ENCODE assay signal across 11 mouse cellular contexts in the genomic region with DNA sequence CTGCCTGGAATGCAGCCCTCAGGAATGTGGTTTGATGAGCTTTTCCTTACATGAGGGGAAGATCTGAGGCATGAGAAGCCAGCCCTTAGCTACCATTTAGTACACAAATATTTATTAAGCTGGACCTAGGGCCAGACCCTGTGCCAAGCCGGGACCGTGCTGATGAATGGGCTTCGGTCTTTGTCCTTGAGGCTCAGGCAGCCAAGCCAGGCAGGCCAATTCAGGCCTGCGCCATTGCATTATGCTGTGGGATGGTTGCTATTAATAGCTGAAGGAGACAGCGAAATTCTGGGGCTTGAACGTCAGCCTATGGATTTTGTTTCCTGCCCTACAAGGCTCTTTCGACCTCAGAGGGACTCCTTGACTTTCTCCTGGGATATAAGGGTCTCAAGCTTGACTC. TPM values are rescaled to one million over a fixed set of nuclear protein-coding genes. Genes with fewer than 3 reads are reported as not detected.
A peak's percentile ranks its signal among the peaks of the same experiment; 100 is the strongest.
DNase-seq lines count a peak whose midpoint lies in the region; ATAC-seq lines count a peak whose summit lies in the region.
"Had no signal": no experiment of that assay in that cellular context is flagged by ENCODE, and none has a peak within 500 bp of the region (broad histone marks: within the 10 kb centered on the region; RNA-seq: fewer than 3 reads in every experiment).

No protein-coding gene starts in this region.

- no peaks in the 10 kb centered on the region for H3K9me3 ChIP-seq in hindbrain, embryonic 16.5 days (ENCODE audit: control insufficient read depth, low read length)
- H3K9me3 ChIP-seq in hindbrain, embryonic 14.5 days (ENCODE audit: control insufficient read depth, low read length): no peaks in the 10 kb centered on the region
- no peaks in the 10 kb centered on the region for H3K9me3 ChIP-seq in intestine, embryonic 15.5 days
- H3K9me3 ChIP-seq: limb, embryonic 13.5 days had no signal

- DNase-seq in hindbrain, embryonic 14.5 days (ENCODE audit: low spot score): no peak
- DNase-seq in urinary bladder, postnatal 14 days (ENCODE audit: low spot score): peak; percentile 27
- no peak for DNase-seq in urinary bladder, adult 18-20 months (ENCODE audit: low spot score in 2 of 2)
- DNase-seq in retina, embryonic 14.5 days (ENCODE audit: low spot score): no peak
- no peak for DNase-seq in MN1 (ENCODE audit: low spot score)
- no peak for DNase-seq in right cerebral cortex, adult 2 months (ENCODE audit: low spot score in 2 of 2)
- DNase-seq: right cerebral cortex, postnatal 25 days had no signal

- H3K27ac ChIP-seq in hindbrain, embryonic 16.5 days (ENCODE audit: low read depth, low read length): 0 out of 2 replicates have a peak overlapping the region, but pooled peaks have one; percentile 32
- no peak overlapping the region for H3K27ac ChIP-seq in hindbrain, embryonic 14.5 days
- H3K27ac ChIP-seq in intestine, embryonic 15.5 days: 0 out of 2 replicates have a peak overlapping the region, but pooled peaks have one; percentile 3
- H3K27ac ChIP-seq: limb, embryonic 13.5 days had no signal

- no peak overlapping the region for H3K9ac ChIP-seq in hindbrain, embryonic 16.5 days (ENCODE audit: low read depth, low read length)
- no peak overlapping the region for H3K9ac ChIP-seq in hindbrain, embryonic 14.5 days
- H3K9ac ChIP-seq in intestine, embryonic 15.5 days: no peak overlapping the region
- H3K9ac ChIP-seq: limb, embryonic 13.5 days had no signal

- peaks cover 6% of the 10 kb centered on the region for H3K36me3 ChIP-seq in hindbrain, embryonic 16.5 days (ENCODE audit: control insufficient read depth, insufficient read depth, low read length)
- H3K36me3 ChIP-seq in hindbrain, embryonic 14.5 days (replicated peaks; ENCODE audit: control insufficient read depth, insufficient read depth): peaks cover 64% of the 10 kb centered on the region
- H3K36me3 ChIP-seq in intestine, embryonic 15.5 days: peaks cover 8% of the 10 kb centered on the region

- no peaks in the 10 kb centered on the region for H3K27me3 ChIP-seq in hindbrain, embryonic 16.5 days (replicated peaks; ENCODE audit: control insufficient read depth, insufficient read depth, low read length)
- no peaks in the 10 kb centered on the region for H3K27me3 ChIP-seq in hindbrain, embryonic 14.5 days (ENCODE audit: control insufficient read depth, insufficient read depth, low read length)
- no peaks in the 10 kb centered on the region for H3K27me3 ChIP-seq in intestine, embryonic 15.5 days (replicated peaks)
- H3K27me3 ChIP-seq: limb, embryonic 13.5 days had no signal

- no peak overlapping the region for H3K4me2 ChIP-seq in hindbrain, embryonic 16.5 days (ENCODE audit: low read length)
- H3K4me2 ChIP-seq in hindbrain, embryonic 14.5 days (replicated peaks): no peak overlapping the region
- no peak overlapping the region for H3K4me2 ChIP-seq in intestine, embryonic 15.5 days (replicated peaks)
- H3K4me2 ChIP-seq: limb, embryonic 13.5 days had no signal

- 66% methylated on average over 7 of the region's 7 CpGs for WGBS in hindbrain, embryonic 16.5 days
- WGBS in hindbrain, embryonic 14.5 days: 74% methylated on average over 7 of the region's 7 CpGs
- 71% methylated on average over 7 of the region's 7 CpGs for WGBS in intestine, embryonic 15.5 days

- H3K4me3 ChIP-seq in hindbrain, embryonic 16.5 days (ENCODE audit: low read length): no peak overlapping the region
- H3K4me3 ChIP-seq in hindbrain, embryonic 14.5 days (replicated peaks; ENCODE audit: low read length): no peak overlapping the region
- no peak overlapping the region for H3K4me3 ChIP-seq in intestine, embryonic 15.5 days (replicated peaks)
- H3K4me3 ChIP-seq: limb, embryonic 13.5 days had no signal

- ATAC-seq in hindbrain, embryonic 16.5 days: no peak
- no peak for ATAC-seq in hindbrain, embryonic 14.5 days (ENCODE audit: low FRiP score)
- ATAC-seq in intestine, embryonic 15.5 days: no peak
- ATAC-seq: activated CD4-positive, CD25-positive, alpha-beta regulatory T cell, adult 4 months had no signal

- peaks cover 3% of the 10 kb centered on the region; the same call in 1 of the 2 replicates for H3K4me1 ChIP-seq in hindbrain, embryonic 16.5 days (ENCODE audit: control insufficient read depth, insufficient read depth, low read depth, low read length)
- H3K4me1 ChIP-seq in hindbrain, embryonic 14.5 days (replicated peaks; ENCODE audit: control insufficient read depth, insufficient read depth, low read length): no peaks in the 10 kb centered on the region
- H3K4me1 ChIP-seq in intestine, embryonic 15.5 days (replicated peaks): no peaks in the 10 kb centered on the region

RNA-seq across cellular contexts. Expression of a gene that starts 49.4 kb away (rescaled TPM):
- polyA plus RNA-seq in hindbrain, embryonic 16.5 days (2015; fragmentation: Nextera tagmentation; extraction: Ambion mirVana): 27.1 and 29.0 TPM in 2 replicates
- 31.5 and 31.6 TPM in 2 replicates for polyA plus RNA-seq in hindbrain, embryonic 14.5 days (2014; fragmentation: Nextera tagmentation; extraction: Ambion mirVana)
- 14.3 and 15.1 TPM in 2 replicates for polyA plus RNA-seq in intestine, embryonic 15.5 days (2015; fragmentation: Nextera tagmentation; extraction: Ambion mirVana)

RNA-seq across cellular contexts. Expression of a gene that starts 50.0 kb away (rescaled TPM):
- 97.0 and 106 TPM in 2 replicates for polyA plus RNA-seq in hindbrain, embryonic 16.5 days (2015; fragmentation: Nextera tagmentation; extraction: Ambion mirVana)
- polyA plus RNA-seq in hindbrain, embryonic 14.5 days (2014; fragmentation: Nextera tagmentation; extraction: Ambion mirVana): 110 and 119 TPM in 2 replicates
- 97.0 and 100 TPM in 2 replicates for polyA plus RNA-seq in intestine, embryonic 15.5 days (2015; fragmentation: Nextera tagmentation; extraction: Ambion mirVana)

RNA-seq across cellular contexts. Expression of a gene that starts 51.7 kb away (rescaled TPM):
- 98.0 and 99.8 TPM in 2 replicates for polyA plus RNA-seq in hindbrain, embryonic 16.5 days (2015; fragmentation: Nextera tagmentation; extraction: Ambion mirVana)
- 91.3 and 106 TPM in 2 replicates for polyA plus RNA-seq in hindbrain, embryonic 14.5 days (2014; fragmentation: Nextera tagmentation; extraction: Ambion mirVana)
- 259 and 286 TPM in 2 replicates for polyA plus RNA-seq in intestine, embryonic 15.5 days (2015; fragmentation: Nextera tagmentation; extraction: Ambion mirVana)
